Mouse (Mus musculus) thymus, postnatal 36 days (tissue): ENCODE measurements around the gene Ankrd44.

Experiments used
- DNase-seq, 2 experiments: peaks; one replicate each; pipeline ENCODE4 v3.0.0; 2022; ENCODE audit warnings: mixed read lengths in 2 of 2

Ankrd44 gene

DNA sequence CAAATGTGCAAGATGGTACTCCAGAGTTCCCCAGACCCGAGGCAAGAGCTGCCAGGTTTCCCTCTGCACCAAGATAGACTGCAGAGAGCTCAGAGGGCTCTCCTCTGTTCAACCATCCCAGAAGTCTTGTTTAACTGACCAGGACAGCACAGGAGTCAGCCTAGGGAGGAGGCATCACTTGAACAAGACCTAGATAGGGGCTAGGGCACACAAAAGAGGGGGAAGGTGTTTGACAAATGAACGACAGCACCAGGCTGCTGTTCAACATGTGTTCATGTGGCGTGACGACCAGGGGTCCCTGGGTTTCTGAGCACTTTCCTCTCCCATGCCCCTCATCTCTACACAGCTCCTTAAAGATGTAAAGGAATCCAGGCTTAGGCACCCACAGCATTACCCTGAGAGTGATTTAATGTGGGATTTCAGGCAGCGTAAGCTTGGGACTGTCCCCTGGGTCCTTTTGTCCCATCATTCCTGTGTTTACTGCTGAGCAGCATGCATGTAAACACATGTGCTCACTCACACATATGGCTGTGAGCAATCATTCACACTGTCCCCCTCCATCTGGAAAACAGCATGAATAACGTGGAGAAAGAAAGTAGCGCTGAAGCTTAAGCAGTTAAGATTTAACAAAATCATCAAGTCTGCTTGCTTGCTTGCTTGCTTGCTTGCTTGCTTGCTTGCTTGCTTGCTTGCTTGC, 83.3 kb downstream of the Ankrd44 start:
- no peak for DNase-seq

DNA sequence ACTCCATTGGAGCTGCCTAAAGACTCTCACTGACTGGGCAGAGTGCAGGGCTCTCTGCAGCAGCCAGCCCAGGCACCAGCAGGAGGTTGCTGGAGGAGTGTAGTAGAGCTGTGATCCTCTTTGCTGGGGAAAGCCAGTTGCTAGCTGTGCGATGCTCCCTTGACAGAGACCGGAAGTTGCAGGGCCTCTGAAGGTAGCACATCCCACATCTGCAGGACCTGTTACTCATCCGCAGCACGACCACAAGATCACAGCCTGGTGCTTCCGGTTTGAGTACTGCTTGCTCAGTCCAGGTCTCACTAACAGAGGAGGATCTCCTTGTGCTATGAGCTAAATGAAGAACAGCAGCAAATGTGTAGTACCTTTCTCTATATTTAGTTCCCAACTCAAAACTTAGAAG, 84.4 kb downstream of the Ankrd44 start:
- peak; percentile 69 to 82 for DNase-seq

- no peak for DNase-seq
These were observed 86.1 kb downstream of the Ankrd44 start for GRCm38 (mm10) chr1:54840040-54840439.

DNA sequence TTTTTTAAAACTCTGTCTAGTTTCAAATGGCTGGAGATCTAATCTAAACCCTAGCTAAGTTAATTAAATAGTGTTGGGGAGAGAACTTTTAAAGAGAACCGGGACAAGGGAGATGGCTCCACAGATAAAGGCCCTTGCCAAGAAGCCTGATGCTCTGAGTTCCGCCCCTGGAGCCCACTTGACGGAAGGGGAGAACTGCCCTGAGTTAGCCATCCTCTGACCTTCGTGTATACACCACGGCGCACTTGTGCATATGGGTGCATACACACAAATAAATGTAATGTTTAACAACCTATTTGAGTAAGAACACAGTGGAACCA, 87.7 kb downstream of the Ankrd44 start:
- no peak for DNase-seq

DNA sequence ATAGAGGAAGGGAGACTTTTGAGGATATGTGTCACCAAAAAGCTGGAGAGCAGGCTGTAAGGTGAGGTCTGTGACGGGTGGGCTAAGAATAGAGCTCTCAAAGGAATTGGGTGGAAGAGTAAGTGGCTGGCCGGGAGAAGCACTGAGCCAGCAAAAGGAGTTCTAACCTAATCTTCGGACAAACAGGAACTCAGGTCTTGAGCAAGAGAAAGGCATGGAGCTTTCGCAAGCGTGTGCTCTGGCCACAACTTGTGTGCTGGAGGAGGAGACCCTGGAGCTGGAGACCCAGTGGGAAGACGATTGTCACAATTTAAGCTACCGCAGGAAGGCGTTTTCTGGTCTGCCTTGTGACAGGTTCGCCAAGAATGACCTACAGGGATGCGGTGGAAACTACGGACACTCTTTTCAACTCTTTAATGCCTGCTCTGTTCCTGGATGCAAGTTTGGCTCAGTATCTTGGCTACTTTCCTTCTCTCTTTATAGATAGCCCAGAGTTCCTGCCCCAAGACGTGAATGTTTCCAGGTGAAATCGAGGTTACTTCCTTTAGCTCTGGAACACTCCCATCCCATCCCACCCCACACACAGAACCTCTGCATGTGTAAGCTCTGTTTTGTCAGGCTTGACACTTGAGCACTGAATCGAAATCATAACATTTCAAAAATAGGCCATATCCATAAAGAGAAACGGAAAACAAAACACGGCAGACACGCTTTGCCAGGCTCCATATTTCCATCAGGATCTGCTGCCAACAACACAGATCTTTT, 88.3 kb downstream of the Ankrd44 start:
- DNase-seq, result no peak

- DNase-seq, result no peak
These were observed 90.5 kb downstream of the Ankrd44 start for GRCm38 (mm10) chr1:54835661-54836205.

- DNase-seq, result peak in 1 of 2 experiments; percentile 24
These were observed 93.0 kb downstream of the Ankrd44 start for GRCm38 (mm10) chr1:54833221-54833620.

DNA sequence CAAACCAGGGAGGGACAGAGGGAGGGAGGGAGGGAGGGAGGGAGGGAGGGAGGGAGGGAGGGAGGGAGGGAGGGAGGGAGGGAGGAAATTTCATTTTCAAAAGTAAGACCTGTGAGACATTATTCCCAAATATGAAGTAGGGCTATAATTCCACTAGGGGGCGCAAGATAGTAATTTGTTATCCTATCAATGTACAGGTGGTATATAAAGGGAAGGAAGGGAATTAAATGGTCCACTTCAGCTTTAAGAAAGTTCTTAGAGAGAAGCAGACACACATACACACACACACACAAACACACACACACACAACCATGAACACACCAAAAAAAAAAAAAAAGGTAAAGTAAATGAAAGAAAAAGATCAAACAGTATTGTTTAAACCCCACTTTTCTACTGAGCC, 93.4 kb downstream of the Ankrd44 start:
- DNase-seq, result no peak

DNA sequence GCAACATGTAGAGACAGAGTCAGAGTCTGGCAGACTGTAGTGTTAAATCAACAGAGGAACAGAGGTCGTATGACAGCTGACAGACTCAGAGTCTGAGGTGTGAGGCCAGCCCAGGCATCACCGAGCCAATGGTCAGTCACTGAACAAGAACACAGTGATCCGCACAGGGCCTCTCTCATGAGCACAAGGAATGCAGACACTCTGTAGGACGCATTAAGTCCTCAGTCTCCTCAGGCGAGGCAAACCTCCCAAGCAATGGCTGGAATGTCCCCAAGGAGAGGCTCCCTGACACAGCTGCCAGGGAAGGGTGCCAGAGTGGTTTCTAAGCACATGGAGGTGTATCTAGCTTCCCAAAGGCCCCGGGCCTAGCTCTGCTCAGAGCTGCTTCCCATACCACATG, 96.0 kb downstream of the Ankrd44 start:
- DNase-seq, result no peak

- no peak for DNase-seq
These were observed 96.4 kb downstream of the Ankrd44 start for GRCm38 (mm10) chr1:54829681-54830213.

- no peak for DNase-seq
These were observed 98.4 kb downstream of the Ankrd44 start for GRCm38 (mm10) chr1:54827827-54828226.

GRCm38 (mm10) chr1:54827351-54827750, 98.8 kb downstream of the Ankrd44 start:
- DNase-seq, result no peak

- no peak for DNase-seq
These were observed 99.7 kb downstream of the Ankrd44 start for GRCm38 (mm10) chr1:54826426-54826986.

DNA sequence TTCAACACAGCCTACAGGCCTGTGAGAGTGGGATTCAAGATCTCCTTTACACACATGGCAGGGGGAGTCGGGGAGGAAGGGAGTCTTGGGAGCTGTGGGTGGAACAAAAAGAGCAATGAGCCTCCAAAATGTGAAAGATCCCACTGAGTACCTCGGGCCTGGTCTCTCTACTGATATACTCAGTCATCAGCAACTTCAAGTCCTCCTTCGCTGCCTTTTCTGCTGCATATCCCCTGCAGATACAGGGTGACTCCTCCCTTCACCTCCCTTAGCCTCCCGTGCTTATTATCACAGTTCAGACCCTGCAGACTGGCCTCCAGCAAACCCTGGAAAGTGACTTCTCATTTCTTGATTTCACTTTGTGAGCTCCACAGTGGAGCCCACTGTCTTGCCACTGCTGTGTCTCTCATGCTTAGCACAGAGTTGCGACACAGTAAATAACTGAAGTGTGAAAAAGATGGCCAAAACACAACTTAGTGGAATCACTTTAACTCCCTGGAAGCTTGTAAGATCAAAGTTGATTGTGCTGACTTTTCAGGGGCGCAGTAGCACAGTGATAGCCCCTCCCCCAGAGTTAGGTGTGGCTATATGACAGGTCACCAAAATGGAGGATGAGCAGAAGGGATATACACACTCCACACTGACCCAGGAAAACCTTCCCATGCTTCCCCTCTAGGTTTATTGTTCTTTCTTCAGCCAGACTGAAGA, 100.3 kb downstream of the Ankrd44 start:
- DNase-seq, result no peak

DNA sequence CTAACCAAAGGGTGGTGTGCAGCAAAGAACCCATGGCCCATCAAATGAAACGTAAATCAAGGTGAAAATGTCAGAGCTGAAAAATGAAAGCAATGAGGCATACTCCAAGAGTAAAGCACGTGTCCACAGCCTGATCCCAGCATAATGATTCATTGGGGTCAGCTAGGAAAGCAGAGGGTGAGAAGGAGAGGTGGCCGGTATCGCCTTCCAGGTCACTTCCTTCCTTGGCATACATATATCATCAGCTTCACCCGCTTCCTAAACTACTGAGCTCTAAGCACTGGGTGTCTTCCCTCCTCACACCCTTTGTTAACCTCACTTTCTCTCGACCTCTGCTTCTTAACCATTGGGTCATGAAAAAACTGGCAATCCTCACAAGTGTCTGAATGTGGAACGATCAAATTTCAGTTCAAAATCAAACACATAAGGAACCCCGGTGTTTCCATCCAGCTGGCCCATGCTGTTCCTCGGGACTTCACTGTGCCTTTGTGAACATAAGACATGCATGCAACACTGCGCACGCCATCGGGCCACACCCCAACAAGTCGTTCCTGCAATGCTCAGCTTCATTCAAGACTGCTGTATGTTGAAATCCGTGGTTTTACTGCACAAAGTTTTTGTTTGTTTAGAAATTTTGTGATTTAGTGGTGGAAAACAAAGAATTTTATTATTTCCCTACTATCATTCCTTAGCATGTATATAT, 101.9 kb downstream of the Ankrd44 start:
- DNase-seq, result no peak

DNA sequence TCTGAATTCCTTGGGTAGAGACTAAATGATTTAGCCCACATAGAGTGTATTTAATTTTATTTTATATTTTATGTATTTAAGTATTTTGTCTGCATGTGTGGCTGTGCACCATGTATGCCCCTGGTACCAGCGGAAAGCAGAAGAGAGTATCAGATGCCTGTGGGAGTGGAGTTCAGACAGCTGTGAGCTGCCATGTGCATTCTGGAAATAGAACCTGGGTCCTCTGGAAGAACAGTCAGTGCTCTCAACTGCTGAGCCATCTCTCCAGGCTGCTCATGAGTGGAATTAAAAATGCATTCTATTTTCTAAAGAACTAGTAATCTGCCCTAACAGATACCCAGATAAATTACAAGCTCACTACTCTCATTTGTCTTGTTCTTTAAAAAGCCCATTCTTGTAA, 104.4 kb downstream of the Ankrd44 start:
- DNase-seq, result no peak

DNA sequence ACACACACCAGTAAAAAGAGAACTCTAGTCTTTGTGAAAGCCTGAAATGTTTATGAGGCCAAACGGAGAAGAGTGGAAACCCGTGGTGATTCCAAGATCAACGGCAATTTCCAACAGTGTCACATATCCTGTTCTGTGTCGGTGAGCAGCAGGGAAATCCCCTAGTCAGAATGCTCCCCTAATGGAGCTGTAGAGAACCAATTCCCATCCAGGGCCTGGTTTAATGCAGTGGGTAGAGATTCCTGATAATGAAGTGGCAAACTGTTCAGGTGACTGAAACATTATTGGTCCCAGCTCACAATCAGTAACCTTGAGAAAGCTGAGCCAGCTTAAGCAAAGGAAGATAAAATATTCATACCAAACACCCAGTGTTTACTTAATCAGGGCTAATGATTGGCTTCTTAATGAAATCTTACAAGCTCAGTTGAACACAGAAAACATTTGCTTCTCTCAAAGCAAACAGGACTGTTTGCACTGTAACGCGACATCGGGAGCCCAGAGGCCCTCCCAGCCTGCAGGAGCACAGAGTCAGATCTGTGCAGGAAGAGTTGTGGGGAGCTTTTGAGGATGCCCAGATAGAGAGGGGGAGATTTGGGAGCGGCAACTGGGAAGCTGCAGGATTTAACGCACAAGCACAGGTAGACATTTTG, 110.9 kb downstream of the Ankrd44 start:
- no peak for DNase-seq

GRCm38 (mm10) chr1:54809811-54810549, 116.2 kb downstream of the Ankrd44 start:
- DNase-seq, result no peak

DNA sequence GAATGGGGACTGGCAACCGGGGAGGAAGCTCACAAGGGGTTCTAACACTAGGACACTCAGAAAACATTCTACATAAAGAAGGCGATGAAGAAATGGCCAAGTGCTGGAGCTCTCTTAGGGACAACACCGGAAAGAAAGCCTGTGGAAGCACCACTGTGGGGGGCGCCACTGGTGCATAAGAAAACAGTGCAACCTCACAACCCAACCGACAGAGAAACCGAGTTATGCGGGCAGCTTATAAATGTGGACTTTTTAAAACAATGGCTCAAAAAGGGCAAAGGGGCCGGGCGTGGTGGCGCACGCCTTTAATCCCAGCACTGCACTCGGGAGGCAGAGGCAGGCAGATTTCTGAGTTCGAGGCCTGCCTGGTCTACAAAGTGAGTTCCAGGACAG, 117.1 kb downstream of the Ankrd44 start:
- DNase-seq, result no peak

GRCm38 (mm10) chr1:54808401-54809097, 117.6 kb downstream of the Ankrd44 start:
- no peak for DNase-seq
